Mouse (Mus musculus): ENCODE results near the gene Gm28042.

GRCm38 (mm10) chr2:120040991-120041390 lies 13.7 kb downstream of the Gm28042 start:
- no peak for TF ChIP-seq CTCF (IDR thresholded peaks at IDR 0.05; ENCODE audit: insufficient read depth, low read length)
- TF ChIP-seq POLR2A (IDR thresholded peaks at IDR 0.05; ENCODE audit: borderline replicate concordance, extremely low read depth, low read depth, low read length): no peak
